Mouse (Mus musculus) MEL (cell line): ENCODE measurements around the gene Capn3. TPM values are rescaled to one million over a fixed set of nuclear protein-coding genes. Genes with fewer than 3 reads are reported as not detected.

ENCODE experiments used
- DNase-seq: peaks from one replicate; pipeline ENCODE4 v3.0.0; 2011; ENCODE audit warnings: low read depth, low spot score
- H3K27ac ChIP-seq: 2 replicates; pipeline ENCODE4 v1.5.1; 2012; ENCODE audit warnings: low read depth, mild to moderate bottlenecking, control low read depth, low read length, moderate library complexity; ENCODE audit not compliant: control insufficient read depth
- H3K27me3 ChIP-seq, 2 experiments: fragments of 150-350 bp in 1 of 2; sonication (generic) in 1 of 2; 2 replicates each; pipeline ENCODE4 v1.6.1; 2012; ENCODE audit warnings: low read length in 2 of 2, mild to moderate bottlenecking in 2 of 2, improper control_type of control experiment in 1 of 2, moderate library complexity in 1 of 2; ENCODE audit not compliant: insufficient read depth in 2 of 2, control insufficient read depth in 1 of 2
- H3K36me3 ChIP-seq, 2 experiments: 2 replicates each; pipeline ENCODE4 v1.6.1; 2012 to 2014; ENCODE audit warnings: low read length in 2 of 2, improper control_type of control experiment in 1 of 2, inconsistent platforms in 1 of 2, mild to moderate bottlenecking in 1 of 2; ENCODE audit not compliant: insufficient read depth in 2 of 2, control insufficient read depth in 1 of 2
- H3K4me1 ChIP-seq, 2 experiments: fragments of 150-350 bp in 1 of 2; sonication (generic) in 1 of 2; 2 replicates each; pipeline ENCODE4 v1.6.1; 2012; ENCODE audit warnings: low read length in 2 of 2, improper control_type of control experiment in 1 of 2, mild to moderate bottlenecking in 1 of 2; ENCODE audit not compliant: insufficient read depth in 2 of 2, control insufficient read depth in 1 of 2
- H3K4me3 ChIP-seq, 2 experiments: fragments of 150-350 bp in 1 of 2; sonication (generic) in 1 of 2; 2 replicates each; pipeline ENCODE4 v1.5.1; 2012; ENCODE audit warnings: low read depth in 2 of 2, low read length in 2 of 2, mild to moderate bottlenecking in 2 of 2, moderate library complexity in 2 of 2, control low read depth in 1 of 2, improper control_type of control experiment in 1 of 2; ENCODE audit not compliant: control insufficient read depth in 1 of 2, insufficient read depth in 1 of 2
- H3K79me2 ChIP-seq: 2 replicates; pipeline ENCODE4 v1.6.1; 2012; ENCODE audit warnings: mild to moderate bottlenecking, low read length, moderate library complexity; ENCODE audit not compliant: control insufficient read depth, poor library complexity, insufficient read depth
- H3K9ac ChIP-seq: 2 replicates; pipeline ENCODE4 v1.6.1; 2012; ENCODE audit warnings: low read depth, mild to moderate bottlenecking, control low read depth, low read length, moderate library complexity; ENCODE audit not compliant: control insufficient read depth, poor library complexity, severe bottlenecking
- H3K9me3 ChIP-seq: fragments of 150-350 bp; sonication (generic); replicated peaks from 2 replicates; pipeline ENCODE4 v1.6.1; 2012; ENCODE audit warnings: mild to moderate bottlenecking, low read length, improper control_type of control experiment, moderate library complexity; ENCODE audit not compliant: insufficient read depth
- BHLHE40 ChIP-seq: IDR thresholded peaks from 2 replicates; pipeline ENCODE4 v1.6.1; 2012; ENCODE audit warnings: low read depth, mild to moderate bottlenecking, inconsistent platforms, low read length, improper control_type of control experiment, borderline replicate concordance
- E2F4 ChIP-seq: IDR thresholded peaks from 2 replicates; pipeline ENCODE4 v1.6.1; 2011; ENCODE audit warnings: low read depth, low read length, improper control_type of control experiment, borderline replicate concordance
- EP300 ChIP-seq, 2 experiments: IDR thresholded peaks; 2 replicates each; pipeline ENCODE4 v1.6.1; 2011; ENCODE audit warnings: improper control_type of control experiment in 2 of 2, low read length in 2 of 2, low read depth in 1 of 2, mild to moderate bottlenecking in 1 of 2
- ETS1 ChIP-seq: IDR thresholded peaks from 2 replicates; pipeline ENCODE4 v1.6.1; 2012; ENCODE audit warnings: low read depth, mild to moderate bottlenecking, inconsistent platforms, low read length, improper control_type of control experiment, moderate library complexity
- HCFC1 ChIP-seq: IDR thresholded peaks from 2 replicates; pipeline ENCODE4 v1.6.1; 2012; ENCODE audit warnings: low read depth, mild to moderate bottlenecking, inconsistent platforms, low read length, improper control_type of control experiment, moderate library complexity
- JUND ChIP-seq: IDR thresholded peaks from 2 replicates; pipeline ENCODE4 v1.6.1; 2011; ENCODE audit warnings: low read depth, mild to moderate bottlenecking, improper control_type of control experiment, low read length
- MAFK ChIP-seq: IDR thresholded peaks from 2 replicates; pipeline ENCODE4 v1.6.1; 2011; ENCODE audit warnings: low read depth, mild to moderate bottlenecking, low read length, improper control_type of control experiment, borderline replicate concordance
- MAZ ChIP-seq: IDR thresholded peaks from 2 replicates; pipeline ENCODE4 v1.6.1; 2012; ENCODE audit warnings: low read depth, mild to moderate bottlenecking, inconsistent platforms, low read length, improper control_type of control experiment
- MYB ChIP-seq: IDR thresholded peaks from 2 replicates; pipeline ENCODE4 v1.6.1; 2011; ENCODE audit warnings: mild to moderate bottlenecking, low read depth, low read length, improper control_type of control experiment
- MYC ChIP-seq: IDR thresholded peaks from 2 replicates; pipeline ENCODE4 v1.6.1; 2011; ENCODE audit warnings: low read depth, mild to moderate bottlenecking, low read length, improper control_type of control experiment, moderate library complexity
- POLR2A ChIP-seq, 2 experiments: IDR thresholded peaks; 2 replicates each; pipeline ENCODE4 v1.6.1; 2011 to 2012; ENCODE audit warnings: low read length in 2 of 2, mild to moderate bottlenecking in 2 of 2, control low read depth in 1 of 2, improper control_type of control experiment in 1 of 2, low read depth in 1 of 2, moderate library complexity in 1 of 2; ENCODE audit not compliant: control insufficient read depth in 1 of 2, insufficient read depth in 1 of 2, poor library complexity in 1 of 2
- RAD21 ChIP-seq: IDR thresholded peaks from 2 replicates; pipeline ENCODE4 v1.6.1; 2011; ENCODE audit warnings: mild to moderate bottlenecking, low read depth, low read length, improper control_type of control experiment
- SMC3 ChIP-seq: IDR thresholded peaks from 2 replicates; pipeline ENCODE4 v1.6.1; 2011; ENCODE audit warnings: low read depth, low read length, improper control_type of control experiment
- TAL1 ChIP-seq: IDR thresholded peaks from 2 replicates; pipeline ENCODE4 v1.6.1; 2012; ENCODE audit warnings: mild to moderate bottlenecking, inconsistent platforms, low read length, moderate library complexity, mixed read lengths
- TBP ChIP-seq: IDR thresholded peaks from 2 replicates; pipeline ENCODE4 v1.8.0; 2011; ENCODE audit warnings: low read depth, low read length, improper control_type of control experiment
- TCF12 ChIP-seq: IDR thresholded peaks from 2 replicates; pipeline ENCODE4 v1.6.1; 2014; ENCODE audit warnings: low read depth, mild to moderate bottlenecking, inconsistent platforms, low read length, improper control_type of control experiment, moderate library complexity
- UBTF ChIP-seq: IDR thresholded peaks from 2 replicates; pipeline ENCODE4 v1.6.1; 2012; ENCODE audit warnings: low read depth, mild to moderate bottlenecking, inconsistent platforms, low read length, improper control_type of control experiment, moderate library complexity, borderline replicate concordance; ENCODE audit not compliant: insufficient read depth
- ZKSCAN1 ChIP-seq: IDR thresholded peaks from 2 replicates; pipeline ENCODE4 v1.6.1; 2012; ENCODE audit warnings: low read depth, mild to moderate bottlenecking, inconsistent platforms, low read length, improper control_type of control experiment, moderate library complexity
- ZNF384 ChIP-seq: IDR thresholded peaks from 2 replicates; pipeline ENCODE4 v1.6.1; 2012; ENCODE audit warnings: low read depth, mild to moderate bottlenecking, inconsistent platforms, low read length, improper control_type of control experiment
- polyA plus RNA-seq, 2 experiments: library from polyadenylated mRNA; stranded (reverse) in 1 of 2; unstranded in 1 of 2; fragments of >175 nt in 1 of 2; fragments of >200 nt in 1 of 2; gene quantifications; 2 replicates each; pipeline versions ENCODE4 v1.2.1 to v1.2.4; 2012; ENCODE audit warnings: low replicate concordance in 2 of 2, low read depth in 1 of 2; ENCODE audit not compliant: insufficient read length in 2 of 2, insufficient read depth in 1 of 2, missing spikeins in 1 of 2
- total RNA-seq: library from RNA; depleted of rRNA; stranded (reverse); fragments of 300-350 nt; gene quantifications from 2 replicates; pipeline ENCODE4 v1.2.3, GENCODE M21; 2012

Gene Capn3
- total and polyA plus RNA-seq, 3 experiments: not detected

DNA sequence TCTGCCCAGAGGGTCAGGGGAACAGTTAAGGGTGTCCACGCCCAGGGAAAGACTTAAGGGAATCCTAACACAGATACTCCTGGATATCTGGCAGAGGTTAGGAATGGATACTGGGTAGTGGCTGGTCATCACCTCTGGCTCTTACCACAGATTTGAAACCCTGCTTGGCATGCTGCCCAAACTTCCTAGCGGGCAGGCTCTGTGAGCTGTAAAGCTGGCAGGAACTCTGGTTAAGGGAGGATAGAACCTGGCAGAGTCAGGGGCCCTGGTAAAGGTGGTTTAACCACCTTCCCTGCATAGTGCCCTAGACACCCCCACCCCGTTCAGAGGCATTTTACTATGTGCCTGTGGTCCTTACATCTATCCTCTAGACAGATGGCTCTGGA lies 46.8 kb downstream of the Capn3 start:
- 0 out of 4 replicates have a peak, but pooled peaks cover 0 to 2% of the 10 kb centered on the region in 2 experiments for H3K36me3 ChIP-seq
- no peaks in the 10 kb centered on the region for H3K9me3 ChIP-seq
- H3K79me2 ChIP-seq: no peaks in the 10 kb centered on the region
- no peak overlapping the region for H3K4me3 ChIP-seq
- H3K4me1 ChIP-seq: no peaks in the 10 kb centered on the region
- no peak for TF ChIP-seq JUND
- no peak overlapping the region for H3K9ac ChIP-seq
- no peak overlapping the region for H3K27ac ChIP-seq
- no peak for DNase-seq
- H3K27me3 ChIP-seq: no peaks in the 10 kb centered on the region

DNA sequence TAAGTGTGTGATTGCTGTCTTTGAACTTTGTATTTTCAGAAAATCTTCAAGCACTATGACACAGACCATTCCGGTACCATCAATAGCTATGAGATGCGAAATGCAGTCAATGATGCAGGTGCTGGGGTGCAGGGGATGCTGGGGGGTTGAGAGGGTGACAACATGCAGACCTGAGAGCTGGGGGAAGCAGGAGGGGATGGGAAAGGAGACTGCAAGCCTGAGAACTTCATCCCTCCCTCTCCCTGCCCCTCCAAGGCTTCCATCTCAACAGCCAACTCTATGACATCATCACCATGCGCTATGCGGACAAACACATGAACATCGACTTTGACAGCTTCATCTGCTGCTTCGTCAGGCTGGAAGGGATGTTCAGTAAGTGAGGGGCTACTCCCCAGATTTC lies 47.3 kb downstream of the Capn3 start:
- H3K4me3 ChIP-seq: no peak overlapping the region

DNA sequence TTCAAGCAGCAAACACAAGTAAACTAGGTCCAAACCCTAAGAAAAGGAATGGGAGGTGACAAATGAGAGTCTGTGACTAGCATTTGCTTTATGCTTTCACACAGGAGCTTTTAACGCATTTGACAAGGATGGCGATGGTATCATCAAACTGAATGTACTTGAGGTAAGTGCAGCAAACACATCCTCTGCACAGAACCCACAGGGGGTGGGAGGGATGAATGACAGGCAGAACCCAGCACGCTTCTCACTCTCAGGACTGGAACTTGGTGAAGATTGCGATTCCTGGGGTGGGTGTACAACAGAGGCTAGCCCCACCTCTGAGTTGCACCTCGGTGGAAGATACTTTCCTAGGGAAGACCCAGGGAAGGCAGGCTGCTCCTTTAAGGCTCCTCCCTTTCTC lies 48.2 kb downstream of the Capn3 start:
- Histone ChIP-seq H3K36me3 (peaks cover 0 to 2% of the 10 kb centered on the region in 2 experiments; a peak in 1 of 4 replicates), H3K4me1 (no peaks in the 10 kb centered on the region), H3K79me2 (no peaks in the 10 kb centered on the region), H3K27me3 (no peaks in the 10 kb centered on the region), H3K9ac (no peak overlapping the region), H3K27ac (no peak overlapping the region), H3K4me3 (no peak overlapping the region), H3K9me3 (no peaks in the 10 kb centered on the region)
- DNase-seq: no peak
- TF ChIP-seq RAD21 (no peak), TAL1 (no peak), TCF12 (no peak), ETS1 (no peak), TBP (no peak)

More for the DNA sequence above, 47.3 kb downstream of the Capn3 start:
- Histone ChIP-seq H3K4me1 (no peaks in the 10 kb centered on the region), H3K36me3 (0 out of 4 replicates have a peak, but pooled peaks cover 0 to 2% of the 10 kb centered on the region in 2 experiments), H3K9me3 (no peaks in the 10 kb centered on the region), H3K27me3 (no peaks in the 10 kb centered on the region), H3K9ac (no peak overlapping the region), H3K27ac (no peak overlapping the region), H3K79me2 (no peaks in the 10 kb centered on the region)
- no peak for TF ChIP-seq ZNF384
- TF ChIP-seq ZKSCAN1: no peak
- no peak for TF ChIP-seq UBTF
- no peak for TF ChIP-seq JUND
- TF ChIP-seq MAFK: no peak
- no peak for TF ChIP-seq SMC3
- no peak for TF ChIP-seq MYC
- TF ChIP-seq HCFC1: no peak
- TF ChIP-seq TAL1: no peak
- TF ChIP-seq BHLHE40: no peak
- no peak for TF ChIP-seq POLR2A (IDR thresholded peaks at IDR 0.05; ENCODE audit: control insufficient read depth in 1 of 2, insufficient read depth in 1 of 2, low read depth in 1 of 2, low read length in 2 of 2, poor library complexity in 1 of 2)
- TF ChIP-seq E2F4: no peak
- TF ChIP-seq MYB: no peak
- no peak for TF ChIP-seq EP300 (IDR thresholded peaks at IDR 0.05; ENCODE audit: low read depth in 1 of 2, low read length in 2 of 2)
- TF ChIP-seq MAZ: no peak
- no peak for DNase-seq
